Mouse (Mus musculus) kidney, adult 2 months (tissue): ENCODE measurements around the gene Pacs1.

ENCODE experiments used
- CTCF ChIP-seq: fragments of 200-500 bp; conservative IDR thresholded peaks from 2 replicates; pipeline ENCODE4 v1.5.1; 2011; ENCODE audit warnings: low read depth, mild to moderate bottlenecking, control low read depth, low read length, moderate library complexity, mixed read lengths; ENCODE audit not compliant: insufficient read depth, insufficient read length
- POLR2A ChIP-seq: fragments of 200-500 bp; IDR thresholded peaks from one replicate; pipeline ENCODE4 v1.6.1; 2011; ENCODE audit warnings: low read depth, low read length, control low read depth

GRCm38 (mm10) chr19:5232696-5233095 is 40.2 kb downstream of the Pacs1 start:
- TF ChIP-seq CTCF (no peak), POLR2A (no peak)
